Mouse (Mus musculus) MEL (cell line): ENCODE results near the gene Pfkfb1. TPM values are rescaled to one million over a fixed set of nuclear protein-coding genes. Genes with fewer than 3 reads are reported as not detected.

Source experiments
- DNase-seq: peaks from one replicate; pipeline ENCODE4 v3.0.0; 2011; ENCODE audit warnings: low read depth, low spot score
- H3K27ac ChIP-seq: 2 replicates; pipeline ENCODE4 v1.5.1; 2012; ENCODE audit warnings: low read depth, mild to moderate bottlenecking, control low read depth, low read length, moderate library complexity; ENCODE audit not compliant: control insufficient read depth
- H3K27me3 ChIP-seq, 2 experiments: fragments of 150-350 bp in 1 of 2; sonication (generic) in 1 of 2; 2 replicates each; pipeline ENCODE4 v1.6.1; 2012; ENCODE audit warnings: low read length in 2 of 2, mild to moderate bottlenecking in 2 of 2, improper control_type of control experiment in 1 of 2, moderate library complexity in 1 of 2; ENCODE audit not compliant: insufficient read depth in 2 of 2, control insufficient read depth in 1 of 2
- H3K36me3 ChIP-seq, 2 experiments: 2 replicates each; pipeline ENCODE4 v1.6.1; 2012 to 2014; ENCODE audit warnings: low read length in 2 of 2, improper control_type of control experiment in 1 of 2, inconsistent platforms in 1 of 2, mild to moderate bottlenecking in 1 of 2; ENCODE audit not compliant: insufficient read depth in 2 of 2, control insufficient read depth in 1 of 2
- H3K4me1 ChIP-seq, 2 experiments: fragments of 150-350 bp in 1 of 2; sonication (generic) in 1 of 2; 2 replicates each; pipeline ENCODE4 v1.6.1; 2012; ENCODE audit warnings: low read length in 2 of 2, improper control_type of control experiment in 1 of 2, mild to moderate bottlenecking in 1 of 2; ENCODE audit not compliant: insufficient read depth in 2 of 2, control insufficient read depth in 1 of 2
- H3K4me3 ChIP-seq, 2 experiments: fragments of 150-350 bp in 1 of 2; sonication (generic) in 1 of 2; 2 replicates each; pipeline ENCODE4 v1.5.1; 2012; ENCODE audit warnings: low read depth in 2 of 2, low read length in 2 of 2, mild to moderate bottlenecking in 2 of 2, moderate library complexity in 2 of 2, control low read depth in 1 of 2, improper control_type of control experiment in 1 of 2; ENCODE audit not compliant: control insufficient read depth in 1 of 2, insufficient read depth in 1 of 2
- H3K79me2 ChIP-seq: 2 replicates; pipeline ENCODE4 v1.6.1; 2012; ENCODE audit warnings: mild to moderate bottlenecking, low read length, moderate library complexity; ENCODE audit not compliant: control insufficient read depth, poor library complexity, insufficient read depth
- H3K9ac ChIP-seq: 2 replicates; pipeline ENCODE4 v1.6.1; 2012; ENCODE audit warnings: low read depth, mild to moderate bottlenecking, control low read depth, low read length, moderate library complexity; ENCODE audit not compliant: control insufficient read depth, poor library complexity, severe bottlenecking
- H3K9me3 ChIP-seq: fragments of 150-350 bp; sonication (generic); replicated peaks from 2 replicates; pipeline ENCODE4 v1.6.1; 2012; ENCODE audit warnings: mild to moderate bottlenecking, low read length, improper control_type of control experiment, moderate library complexity; ENCODE audit not compliant: insufficient read depth
- CHD2 ChIP-seq: IDR thresholded peaks from 2 replicates; pipeline ENCODE4 v1.6.1; 2011; ENCODE audit warnings: low read length, improper control_type of control experiment
- CTCF ChIP-seq, 3 experiments: IDR thresholded peaks in 2 of 3; conservative IDR thresholded peaks in 1 of 3; 2 replicates each; pipeline ENCODE4 v1.5.1; 2011 to 2012; ENCODE audit warnings: low read length in 3 of 3, low read depth in 2 of 3, mild to moderate bottlenecking in 2 of 3, improper control_type of control experiment in 1 of 3, inconsistent platforms in 1 of 3, mixed read lengths in 1 of 3, moderate library complexity in 1 of 3; ENCODE audit not compliant: control insufficient read depth in 1 of 3, insufficient read depth in 1 of 3, poor library complexity in 1 of 3, severe bottlenecking in 1 of 3
- E2F4 ChIP-seq: IDR thresholded peaks from 2 replicates; pipeline ENCODE4 v1.6.1; 2011; ENCODE audit warnings: low read depth, low read length, improper control_type of control experiment, borderline replicate concordance
- EP300 ChIP-seq, 2 experiments: IDR thresholded peaks; 2 replicates each; pipeline ENCODE4 v1.6.1; 2011; ENCODE audit warnings: improper control_type of control experiment in 2 of 2, low read length in 2 of 2, low read depth in 1 of 2, mild to moderate bottlenecking in 1 of 2
- ETS1 ChIP-seq: IDR thresholded peaks from 2 replicates; pipeline ENCODE4 v1.6.1; 2012; ENCODE audit warnings: low read depth, mild to moderate bottlenecking, inconsistent platforms, low read length, improper control_type of control experiment, moderate library complexity
- JUND ChIP-seq: IDR thresholded peaks from 2 replicates; pipeline ENCODE4 v1.6.1; 2011; ENCODE audit warnings: low read depth, mild to moderate bottlenecking, improper control_type of control experiment, low read length
- KAT2A ChIP-seq: conservative IDR thresholded peaks from 2 replicates; pipeline ENCODE4 v1.6.1; 2012; ENCODE audit warnings: low read depth, low read length, improper control_type of control experiment, inconsistent platforms
- MAFK ChIP-seq: IDR thresholded peaks from 2 replicates; pipeline ENCODE4 v1.6.1; 2011; ENCODE audit warnings: low read depth, mild to moderate bottlenecking, low read length, improper control_type of control experiment, borderline replicate concordance
- MAX ChIP-seq: IDR thresholded peaks from 2 replicates; pipeline ENCODE4 v1.6.1; 2011; ENCODE audit warnings: low read length, improper control_type of control experiment
- MAZ ChIP-seq: IDR thresholded peaks from 2 replicates; pipeline ENCODE4 v1.6.1; 2012; ENCODE audit warnings: low read depth, mild to moderate bottlenecking, inconsistent platforms, low read length, improper control_type of control experiment
- MEF2A ChIP-seq: IDR thresholded peaks from 2 replicates; pipeline ENCODE4 v1.6.1; 2014; ENCODE audit warnings: low read depth, mild to moderate bottlenecking, inconsistent platforms, low read length, improper control_type of control experiment; ENCODE audit not compliant: poor library complexity, insufficient replicate concordance, severe bottlenecking; ENCODE audit errors: extremely low read depth
- MYB ChIP-seq: IDR thresholded peaks from 2 replicates; pipeline ENCODE4 v1.6.1; 2011; ENCODE audit warnings: mild to moderate bottlenecking, low read depth, low read length, improper control_type of control experiment
- MYC ChIP-seq: IDR thresholded peaks from 2 replicates; pipeline ENCODE4 v1.6.1; 2011; ENCODE audit warnings: low read depth, mild to moderate bottlenecking, low read length, improper control_type of control experiment, moderate library complexity
- POLR2A ChIP-seq, 2 experiments: IDR thresholded peaks; 2 replicates each; pipeline ENCODE4 v1.6.1; 2011 to 2012; ENCODE audit warnings: low read length in 2 of 2, mild to moderate bottlenecking in 2 of 2, control low read depth in 1 of 2, improper control_type of control experiment in 1 of 2, low read depth in 1 of 2, moderate library complexity in 1 of 2; ENCODE audit not compliant: control insufficient read depth in 1 of 2, insufficient read depth in 1 of 2, poor library complexity in 1 of 2
- RAD21 ChIP-seq: IDR thresholded peaks from 2 replicates; pipeline ENCODE4 v1.6.1; 2011; ENCODE audit warnings: mild to moderate bottlenecking, low read depth, low read length, improper control_type of control experiment
- RCOR1 ChIP-seq: IDR thresholded peaks from 2 replicates; pipeline ENCODE4 v1.6.1; 2012; ENCODE audit warnings: low read depth, mild to moderate bottlenecking, inconsistent platforms, low read length, improper control_type of control experiment
- SIN3A ChIP-seq: IDR thresholded peaks from 2 replicates; pipeline ENCODE4 v1.6.1; 2012; ENCODE audit warnings: low read length, improper control_type of control experiment, inconsistent platforms
- SMC3 ChIP-seq: IDR thresholded peaks from 2 replicates; pipeline ENCODE4 v1.6.1; 2011; ENCODE audit warnings: low read depth, low read length, improper control_type of control experiment
- TBP ChIP-seq: IDR thresholded peaks from 2 replicates; pipeline ENCODE4 v1.8.0; 2011; ENCODE audit warnings: low read depth, low read length, improper control_type of control experiment
- TCF12 ChIP-seq: IDR thresholded peaks from 2 replicates; pipeline ENCODE4 v1.6.1; 2014; ENCODE audit warnings: low read depth, mild to moderate bottlenecking, inconsistent platforms, low read length, improper control_type of control experiment, moderate library complexity
- USF1 ChIP-seq: IDR thresholded peaks from 2 replicates; pipeline ENCODE4 v1.6.1; 2014; ENCODE audit warnings: low read depth, mild to moderate bottlenecking, inconsistent platforms, low read length, improper control_type of control experiment, moderate library complexity
- USF2 ChIP-seq, 2 experiments: IDR thresholded peaks; 2 replicates each; pipeline ENCODE4 v1.6.1; 2011 to 2012; ENCODE audit warnings: improper control_type of control experiment in 2 of 2, low read length in 2 of 2, borderline replicate concordance in 1 of 2, inconsistent platforms in 1 of 2, low read depth in 1 of 2, mild to moderate bottlenecking in 1 of 2; ENCODE audit not compliant: insufficient read depth in 1 of 2
- ZC3H11A ChIP-seq: IDR thresholded peaks from 2 replicates; pipeline ENCODE4 v1.6.1; 2012; ENCODE audit warnings: low read depth, mild to moderate bottlenecking, inconsistent platforms, low read length, improper control_type of control experiment
- ZKSCAN1 ChIP-seq: IDR thresholded peaks from 2 replicates; pipeline ENCODE4 v1.6.1; 2012; ENCODE audit warnings: low read depth, mild to moderate bottlenecking, inconsistent platforms, low read length, improper control_type of control experiment, moderate library complexity
- ZNF384 ChIP-seq: IDR thresholded peaks from 2 replicates; pipeline ENCODE4 v1.6.1; 2012; ENCODE audit warnings: low read depth, mild to moderate bottlenecking, inconsistent platforms, low read length, improper control_type of control experiment
- polyA plus RNA-seq, 2 experiments: library from polyadenylated mRNA; stranded (reverse) in 1 of 2; unstranded in 1 of 2; fragments of >175 nt in 1 of 2; fragments of >200 nt in 1 of 2; gene quantifications; 2 replicates each; pipeline versions ENCODE4 v1.2.1 to v1.2.4; 2012; ENCODE audit warnings: low replicate concordance in 2 of 2, low read depth in 1 of 2; ENCODE audit not compliant: insufficient read length in 2 of 2, insufficient read depth in 1 of 2, missing spikeins in 1 of 2
- total RNA-seq: library from RNA; depleted of rRNA; stranded (reverse); fragments of 300-350 nt; gene quantifications from 2 replicates; pipeline ENCODE4 v1.2.3, GENCODE M21; 2012

The Pfkfb1 gene
- total and polyA plus RNA-seq, 3 experiments: 1.9 to 10.3 TPM; not detected in 1

DNA sequence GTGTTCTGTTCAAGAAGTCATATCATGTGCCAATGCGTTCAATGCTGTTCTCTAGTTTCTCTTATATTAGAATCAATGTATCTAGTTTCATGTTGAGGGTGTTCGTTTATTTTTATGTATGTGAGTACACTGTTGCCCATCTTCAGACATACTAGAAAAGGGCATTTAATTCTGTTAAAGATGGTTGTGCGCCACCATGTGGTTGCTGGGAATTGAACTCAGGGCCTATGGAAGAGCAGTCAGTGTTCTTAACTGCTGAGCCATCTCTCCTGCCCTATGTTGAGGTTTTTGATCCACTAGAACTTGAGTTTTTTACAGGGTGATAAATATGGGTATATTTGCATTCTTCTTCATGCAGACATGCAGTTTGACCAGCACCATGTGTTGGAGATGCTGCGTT lies 74.8 kb downstream of the Pfkfb1 start:
- Histone ChIP-seq H3K9ac (no peak overlapping the region), H3K27me3 (no peaks in the 10 kb centered on the region), H3K4me1 (no peaks in the 10 kb centered on the region), H3K9me3 (no peaks in the 10 kb centered on the region), H3K79me2 (no peaks in the 10 kb centered on the region), H3K36me3 (no peaks in the 10 kb centered on the region; a peak in 1 of 4 replicates), H3K27ac (no peak overlapping the region), H3K4me3 (no peak overlapping the region)
- TF ChIP-seq MEF2A: no peak
- TF ChIP-seq MAFK: no peak
- TF ChIP-seq KAT2A: no peak
- TF ChIP-seq USF1: no peak
- no peak for TF ChIP-seq MAZ
- TF ChIP-seq SMC3: peak; percentile 86
- TF ChIP-seq ETS1: no peak
- no peak for TF ChIP-seq TBP
- no peak for TF ChIP-seq USF2 (IDR thresholded peaks at IDR 0.05; ENCODE audit: borderline replicate concordance in 1 of 2, insufficient read depth in 1 of 2, low read depth in 1 of 2, low read length in 2 of 2)
- TF ChIP-seq MAX: no peak
- TF ChIP-seq ZKSCAN1: no peak
- no peak for TF ChIP-seq SIN3A
- no peak for TF ChIP-seq POLR2A (IDR thresholded peaks at IDR 0.05; ENCODE audit: control insufficient read depth in 1 of 2, insufficient read depth in 1 of 2, low read depth in 1 of 2, low read length in 2 of 2, poor library complexity in 1 of 2)
- TF ChIP-seq EP300 (IDR thresholded peaks at IDR 0.05; ENCODE audit: low read depth in 1 of 2, low read length in 2 of 2): no peak
- no peak for TF ChIP-seq RCOR1
- TF ChIP-seq MYC: no peak
- no peak for TF ChIP-seq ZNF384
- peak; percentile 66 for TF ChIP-seq RAD21
- TF ChIP-seq MYB: no peak
- no peak for TF ChIP-seq CHD2
- peak; percentile 38 to 63 (median 43) for TF ChIP-seq CTCF (IDR thresholded peaks at IDR 0.05 in 2 of 3, conservative IDR thresholded peaks at IDR 0.05 in 1 of 3; ENCODE audit: control insufficient read depth in 1 of 3, insufficient read depth in 1 of 3, low read depth in 2 of 3, low read length in 3 of 3, poor library complexity in 1 of 3, severe bottlenecking in 1 of 3)
- peak; percentile 64 for TF ChIP-seq ZC3H11A
- TF ChIP-seq TCF12: no peak
- no peak for TF ChIP-seq E2F4
- no peak for TF ChIP-seq JUND
- peak; percentile 46 for DNase-seq
